ENCODE assay signal across 25 mouse cellular contexts in the genomic region with DNA sequence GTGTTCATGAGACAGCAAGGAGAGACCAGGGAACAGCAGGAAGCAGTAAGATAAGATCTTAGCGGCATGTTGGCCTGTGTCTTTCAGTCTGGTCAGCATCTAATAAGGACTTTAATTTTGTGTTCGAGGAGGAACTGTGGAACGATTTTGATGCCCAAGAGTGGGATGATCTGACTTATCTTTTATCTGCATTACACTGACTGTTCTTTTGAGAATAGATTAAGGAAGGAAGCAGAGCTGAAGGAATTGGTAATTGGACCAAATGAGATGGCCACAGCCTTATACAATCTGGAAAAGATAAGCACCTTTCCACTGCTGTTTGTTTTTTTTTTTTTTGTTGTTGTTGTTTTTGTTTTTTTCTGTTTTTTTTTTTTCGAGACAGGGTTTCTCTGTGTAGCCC. TPM values are rescaled to one million over a fixed set of nuclear protein-coding genes. Genes with fewer than 3 reads are reported as not detected.
A peak's percentile ranks its signal among the peaks of the same experiment; 100 is the strongest.
DNase-seq lines count a peak whose midpoint lies in the region; ATAC-seq and TF ChIP-seq lines count a peak whose summit lies in the region.
"Had no signal": no experiment of that assay in that cellular context is flagged by ENCODE, and none has a peak within 500 bp of the region (broad histone marks: within the 10 kb centered on the region; RNA-seq: fewer than 3 reads in every experiment).

No protein-coding gene starts in this region.

- TF ChIP-seq CTCF in heart, adult 2 months (IDR thresholded peaks at IDR 0.05), result no peak
- no peak for TF ChIP-seq CTCF in liver, embryonic 14.5 days (IDR thresholded peaks at IDR 0.05; ENCODE audit: low read depth)

- TF ChIP-seq POLR2A in heart, adult 2 months (IDR thresholded peaks at IDR 0.05; ENCODE audit: insufficient read depth, low read depth, low read length), result no peak

- H3K4me3 ChIP-seq in heart, adult 2 months, result no peak overlapping the region
- no peak overlapping the region for H3K4me3 ChIP-seq in liver, embryonic 14.5 days (ENCODE audit: insufficient read depth in 1 of 2, low read depth in 2 of 2, low read length in 2 of 2)
- no peak overlapping the region for H3K4me3 ChIP-seq in midbrain, embryonic 14.5 days (replicated peaks; ENCODE audit: low read depth, low read length)
- H3K4me3 ChIP-seq: embryonic facial prominence, embryonic 10.5 days; forebrain, embryonic 13.5 days; heart, embryonic 12.5 days; hindbrain, embryonic 12.5 days had no signal

- no peaks in the 10 kb centered on the region for H3K27me3 ChIP-seq in heart, adult 2 months (ENCODE audit: control insufficient read depth, insufficient read depth, low read length)
- H3K27me3 ChIP-seq in liver, embryonic 14.5 days (ENCODE audit: control insufficient read depth, insufficient read depth, low read length), result no peaks in the 10 kb centered on the region
- H3K27me3 ChIP-seq in midbrain, embryonic 14.5 days (ENCODE audit: control insufficient read depth, insufficient read depth, low read length), result no peaks in the 10 kb centered on the region
- H3K27me3 ChIP-seq: CH12.LX; forebrain, embryonic 13.5 days; heart, embryonic 12.5 days; hindbrain, embryonic 12.5 days; Patski had no signal

- peak overlapping the region; percentile 13; the same call in 1 of the 2 replicates for H3K4me2 ChIP-seq in liver, embryonic 14.5 days (ENCODE audit: low read depth)
- H3K4me2 ChIP-seq in midbrain, embryonic 14.5 days (ENCODE audit: low read length), result no peak overlapping the region
- H3K4me2 ChIP-seq: forebrain, embryonic 13.5 days; heart, embryonic 12.5 days; hindbrain, embryonic 12.5 days had no signal

- H3K9me3 ChIP-seq in liver, embryonic 14.5 days (ENCODE audit: control insufficient read depth, low read length), result no peaks in the 10 kb centered on the region
- no peaks in the 10 kb centered on the region for H3K9me3 ChIP-seq in midbrain, embryonic 14.5 days (ENCODE audit: control insufficient read depth, low read length)
- H3K9me3 ChIP-seq: embryonic facial prominence, embryonic 10.5 days; forebrain, embryonic 13.5 days; hindbrain, embryonic 12.5 days had no signal

- peak overlapping the region; percentile 21; the same call in 1 of the 2 replicates for H3K27ac ChIP-seq in heart, adult 2 months
- H3K27ac ChIP-seq in liver, embryonic 14.5 days, result peak overlapping the region; percentile 13; the same call in 1 of the 2 replicates
- H3K27ac ChIP-seq in midbrain, embryonic 14.5 days (replicated peaks; ENCODE audit: low read depth, low read length), result no peak overlapping the region
- H3K27ac ChIP-seq: embryonic facial prominence, embryonic 10.5 days; forebrain, embryonic 13.5 days; hindbrain, embryonic 12.5 days had no signal

- H3K79me2 ChIP-seq in heart, adult 2 months (replicated peaks; ENCODE audit: control insufficient read depth, insufficient read depth, low read length), result peaks cover 17% of the 10 kb centered on the region

- peaks cover 25% of the 10 kb centered on the region for H3K36me3 ChIP-seq in heart, adult 2 months (ENCODE audit: control insufficient read depth, insufficient read depth, low read length)
- H3K36me3 ChIP-seq in liver, embryonic 14.5 days (replicated peaks; ENCODE audit: control insufficient read depth, insufficient read depth, low read depth), result no peaks in the 10 kb centered on the region
- H3K36me3 ChIP-seq in midbrain, embryonic 14.5 days (ENCODE audit: control insufficient read depth, insufficient read depth, low read length), result no peaks in the 10 kb centered on the region
- H3K36me3 ChIP-seq: hindbrain, embryonic 12.5 days had no signal

- peaks cover 22% of the 10 kb centered on the region for H3K4me1 ChIP-seq in heart, adult 2 months (ENCODE audit: control insufficient read depth, insufficient read depth, low read length)
- peaks cover 37 to 46% of the 10 kb centered on the region in 2 experiments for H3K4me1 ChIP-seq in liver, embryonic 14.5 days (replicated peaks; ENCODE audit: control insufficient read depth in 2 of 2, insufficient read depth in 2 of 2, low read length in 1 of 2)
- no peaks in the 10 kb centered on the region for H3K4me1 ChIP-seq in midbrain, embryonic 14.5 days (ENCODE audit: control insufficient read depth, insufficient read depth, low read length)
- H3K4me1 ChIP-seq: embryonic facial prominence, embryonic 10.5 days; forebrain, embryonic 13.5 days; hindbrain, embryonic 12.5 days had no signal

- intact Hi-C loops in heart, adult 2 months (cut with DNase I), result no loop called here
- intact Hi-C loops in heart, postnatal 36 days (cut with DNase I), result no loop called here

- DNase-seq in heart, adult 2 months, result no peak
- DNase-seq in heart, postnatal 36 days, result no peak
- peak; percentile 60 for DNase-seq in MN1 (ENCODE audit: low spot score)
- DNase-seq in liver, embryonic 14.5 days (ENCODE audit: low read depth in 3 of 3, low spot score in 3 of 3), result no peak
- no peak for DNase-seq in frontal cortex, postnatal 36 days (ENCODE audit: low spot score in 2 of 2)
- no peak for DNase-seq in midbrain, embryonic 14.5 days
- no peak for DNase-seq in layer of hippocampus, adult 9-10 months (ENCODE audit: low spot score)
- DNase-seq: adrenal gland, postnatal 14 days; cerebellum, adult 11-12 months; cerebellum, adult 9-10 months; cerebellum, postnatal 36 days; forebrain, postnatal 0 days; gastrocnemius, postnatal 36 days; heart, postnatal 4 days had no signal

- no peak overlapping the region for H3K9ac ChIP-seq in heart, adult 2 months (ENCODE audit: low read depth, low read length)
- H3K9ac ChIP-seq in liver, embryonic 14.5 days (replicated peaks), result no peak overlapping the region
- no peak overlapping the region for H3K9ac ChIP-seq in midbrain, embryonic 14.5 days (replicated peaks; ENCODE audit: low read length)
- H3K9ac ChIP-seq: forebrain, embryonic 13.5 days; forebrain, postnatal 0 days; heart, embryonic 12.5 days; hindbrain, embryonic 12.5 days had no signal

- WGBS in heart, adult 2 months, result 39% methylated on average over 4 of the region's 4 CpGs
- 24% methylated on average over 4 of the region's 4 CpGs for WGBS in liver, embryonic 14.5 days (ENCODE audit: insufficient replicate concordance)
- WGBS in midbrain, embryonic 14.5 days, result 82% methylated on average over 4 of the region's 4 CpGs

- TF ChIP-seq EP300 in heart, adult 2 months (IDR thresholded peaks at IDR 0.05; ENCODE audit: insufficient read depth, low read depth, low read length), result no peak
- 0 out of 2 replicates have a peak, but pooled peaks have one; percentile 32 for TF ChIP-seq EP300 in liver, embryonic 14.5 days (IDR thresholded peaks at IDR 0.05; ENCODE audit: low read depth)

- ATAC-seq in liver, embryonic 14.5 days (ENCODE audit: insufficient read depth), result peak; percentile 25; the same call in 1 of the 2 replicates
- ATAC-seq in megakaryocyte progenitor cell, adult 5-6 weeks (replicated peaks; ENCODE audit: poor library complexity), result 0 out of 2 replicates have a peak, but pooled peaks have one; percentile 7
- ATAC-seq in midbrain, embryonic 14.5 days (ENCODE audit: low FRiP score, low TSS enrichment), result no peak
- ATAC-seq: activated CD4-positive, CD25-positive, alpha-beta regulatory T cell, adult 4 months; forebrain, embryonic 13.5 days; forebrain, postnatal 0 days; hindbrain, embryonic 16.5 days; inflammation-experienced regulatory T-cells, adult 6 months; Patski had no signal

RNA-seq across cellular contexts. Expression of a gene that starts 19.4 kb away (rescaled TPM):
- total RNA-seq in heart, adult 2 months (2021), result 10 to 100 TPM; 22.0 to 22.7 TPM
- polyA plus RNA-seq in heart, adult 2 months (2012; rRNA removed), result 3.7 and 7.0 TPM in 2 replicates
- total RNA-seq in heart, postnatal 36 days (2021), result 10 to 100 TPM; 20.7 to 22.0 TPM
- 3.1 and 6.2 TPM in 2 replicates for polyA plus RNA-seq in liver, embryonic 14.5 days (2012; rRNA removed)
- polyA plus RNA-seq in liver, embryonic 14.5 days (2014; fragmentation: Nextera tagmentation; extraction: Ambion mirVana), result 14.2 and 16.8 TPM in 2 replicates
- total RNA-seq in megakaryocyte progenitor cell, adult 5-6 weeks (2015), result 33.6 and 34.2 TPM in 2 replicates
- total RNA-seq in megakaryocyte progenitor cell, adult 5-6 weeks (2017), result 50.2 and 84.2 TPM in 2 replicates
- 44.8 and 52.6 TPM in 2 replicates for polyA plus RNA-seq in midbrain, embryonic 14.5 days (2014; fragmentation: Nextera tagmentation; extraction: Ambion mirVana)

RNA-seq across cellular contexts. Expression of a gene that starts 19.8 kb away (rescaled TPM):
- 10 to 100 TPM; 13.3 to 13.7 TPM for total RNA-seq in heart, adult 2 months (2021)
- 6.6 and 11.3 TPM in 2 replicates for polyA plus RNA-seq in heart, adult 2 months (2012; rRNA removed)
- 10 to 100 TPM; 13.8 to 17.4 TPM for total RNA-seq in heart, postnatal 36 days (2021)
- polyA plus RNA-seq in liver, embryonic 14.5 days (2012; rRNA removed), result 6.0 and 9.3 TPM in 2 replicates
- 8.7 and 9.9 TPM in 2 replicates for polyA plus RNA-seq in liver, embryonic 14.5 days (2014; fragmentation: Nextera tagmentation; extraction: Ambion mirVana)
- total RNA-seq in megakaryocyte progenitor cell, adult 5-6 weeks (2015), result 96.8 and 98.3 TPM in 2 replicates
- total RNA-seq in megakaryocyte progenitor cell, adult 5-6 weeks (2017), result 178 and 189 TPM in 2 replicates
- polyA plus RNA-seq in midbrain, embryonic 14.5 days (2014; fragmentation: Nextera tagmentation; extraction: Ambion mirVana), result 2.7 and 3.7 TPM in 2 replicates

RNA-seq across cellular contexts. Expression of a gene that starts 49.1 kb away (rescaled TPM):
- total RNA-seq in heart, adult 2 months (2021), result under 1 TPM; 0.10 to 0.14 TPM
- polyA plus RNA-seq in heart, adult 2 months (2012; rRNA removed), result 0.08 and 0.20 TPM in 2 replicates
- total RNA-seq in heart, postnatal 36 days (2021), result under 1 TPM; 0.16 to 0.17 TPM
- 1.7 and 2.1 TPM in 2 replicates for polyA plus RNA-seq in liver, embryonic 14.5 days (2012; rRNA removed)
- 3.1 and 3.2 TPM in 2 replicates for polyA plus RNA-seq in liver, embryonic 14.5 days (2014; fragmentation: Nextera tagmentation; extraction: Ambion mirVana)
- 4.7 and 5.7 TPM in 2 replicates for total RNA-seq in megakaryocyte progenitor cell, adult 5-6 weeks (2015)
- 5.1 and 6.6 TPM in 2 replicates for total RNA-seq in megakaryocyte progenitor cell, adult 5-6 weeks (2017)
- polyA plus RNA-seq in midbrain, embryonic 14.5 days (2014; fragmentation: Nextera tagmentation; extraction: Ambion mirVana), result 1.2 and 2.3 TPM in 2 replicates
- total RNA-seq: gastrocnemius, adult 8-10 months had no signal

Comparison
In these comparisons a context has a peak if more than half of its experiments do, and no peak if none do; other contexts are left out.
1. RNA of a gene that starts 19.8 kb away (total RNA-seq): 96.8 to 189 TPM in megakaryocyte progenitor cell, adult 5-6 weeks; 13.8 to 17.4 TPM in heart, postnatal 36 days and 13.3 to 13.7 TPM in heart, adult 2 months; every median in the first group is over 4 times any median in the second.
2. RNA of a gene that starts 49.1 kb away (total RNA-seq): 4.7 to 6.6 TPM in megakaryocyte progenitor cell, adult 5-6 weeks; 0.16 to 0.17 TPM in heart, postnatal 36 days and 0.10 to 0.14 TPM in heart, adult 2 months; every median in the first group is over 4 times any median in the second.